Mouse (Mus musculus) ovary, postnatal 14 days (tissue): ENCODE results near the gene Parp8.

Experiments used
- DNase-seq: peaks from one replicate; pipeline ENCODE4 v3.0.0; 2022; ENCODE audit warnings: low spot score

The Parp8 gene

GRCm38 (mm10) chr13:116843937-116844336, 181.4 kb downstream of the Parp8 start:
- DNase-seq = no peak

GRCm38 (mm10) chr13:116830984-116831383, 194.4 kb downstream of the Parp8 start:
- no peak for DNase-seq

GRCm38 (mm10) chr13:116829015-116829414, 196.3 kb downstream of the Parp8 start:
- DNase-seq = no peak

GRCm38 (mm10) chr13:116811456-116811855, 213.9 kb downstream of the Parp8 start:
- DNase-seq = no peak
